Mouse (Mus musculus) forebrain, embryonic 16.5 days (tissue): ENCODE results near the gene H2-Aa. TPM values are rescaled to one million over a fixed set of nuclear protein-coding genes. Genes with fewer than 3 reads are reported as not detected.
A peak's percentile ranks its signal among the peaks of the same experiment; 100 is the strongest.
"Not testable (repeated sequence)": the region's sequence is repeated elsewhere in the genome, so short reads cannot be mapped to it uniquely, and the experiment has no call there.

Experiments
- ATAC-seq: fragments of 200-750 bp; cut with Nextera tagmentation; 2 replicates; pipeline ENCODE4 v1.8.0; 2017; ENCODE audit warnings: mild to moderate bottlenecking, moderate library complexity
- H3K27ac ChIP-seq: fragments of 300-500 bp; sonication (generic); 2 replicates; pipeline ENCODE4 v1.5.1; 2014; ENCODE audit warnings: low read length, control low read depth
- H3K27me3 ChIP-seq: fragments of 300-500 bp; sonication (generic); replicated peaks from 2 replicates; pipeline ENCODE4 v1.6.1; 2014; ENCODE audit warnings: low read length; ENCODE audit not compliant: control insufficient read depth, insufficient read depth
- H3K36me3 ChIP-seq: fragments of 300-500 bp; sonication (generic); 2 replicates; pipeline ENCODE4 v1.6.1; 2014; ENCODE audit not compliant: control insufficient read depth, insufficient read depth
- H3K4me1 ChIP-seq: fragments of 300-500 bp; sonication (generic); replicated peaks from 2 replicates; pipeline ENCODE4 v1.6.1; 2014; ENCODE audit warnings: low read length; ENCODE audit not compliant: control insufficient read depth, insufficient read depth
- H3K4me2 ChIP-seq: fragments of 300-500 bp; sonication (generic); 2 replicates; pipeline ENCODE4 v1.6.1; 2014; ENCODE audit warnings: mild to moderate bottlenecking, low read length, control low read depth
- H3K4me3 ChIP-seq: fragments of 300-500 bp; sonication (generic); replicated peaks from 2 replicates; pipeline ENCODE4 v1.5.1; 2014; ENCODE audit warnings: mild to moderate bottlenecking, low read length, control low read depth
- H3K9ac ChIP-seq: fragments of 300-500 bp; sonication (generic); replicated peaks from 2 replicates; pipeline ENCODE4 v1.6.1; 2014; ENCODE audit warnings: low read depth, low read length, control low read depth
- H3K9me3 ChIP-seq: fragments of 300-500 bp; sonication (generic); 2 replicates; pipeline ENCODE4 v1.6.1; 2016; ENCODE audit warnings: low read length; ENCODE audit not compliant: control insufficient read depth
- WGBS: fragments of 180-500 bp; shearing (Covaris S2); extraction: QIAGEN DNeasy Blood & Tissue Kit; methylation state at CpG from one replicate; pipeline ENCODE4 v1.1.7; 2014; 5-methylcytosine and 5-hydroxymethylcytosine counted together
- polyA plus RNA-seq: library from polyadenylated mRNA; unstranded; fragments of >200 nt; fragmentation: Nextera tagmentation; extraction: Ambion mirVana; gene quantifications from 2 replicates; pipeline ENCODE4 v1.2.1, GENCODE M21; 2015

The H2-Aa gene
- polyA plus RNA-seq, 1 experiment from 2014 or later, result not detected

- 96% methylated on average over 1 of the region's 1 CpGs for WGBS
- Histone ChIP-seq H3K27ac (no peak overlapping the region), H3K9me3 (no peaks in the 10 kb centered on the region), H3K27me3 (no peaks in the 10 kb centered on the region), H3K4me3 (no peak overlapping the region), H3K4me2 (no peak overlapping the region), H3K36me3 (no peaks in the 10 kb centered on the region), H3K9ac (no peak overlapping the region), H3K4me1 (peaks cover 7% of the 10 kb centered on the region)
- ATAC-seq, result no peak
Observed at GRCm38 (mm10) chr17:34312185-34312584, 24.6 kb upstream of the H2-Aa start.

- H3K4me1 ChIP-seq, ATAC-seq, H3K4me2 ChIP-seq, H3K27me3 ChIP-seq, H3K9ac ChIP-seq, H3K27ac ChIP-seq, H3K9me3 ChIP-seq, H3K4me3 ChIP-seq, H3K36me3 ChIP-seq: not testable (repeated sequence)
- 83% methylated on average over 3 of the region's 3 CpGs for WGBS
Observed at GRCm38 (mm10) chr17:34310526-34310925, 22.9 kb upstream of the H2-Aa start.

GRCm38 (mm10) chr17:34309683-34310385 is 22.2 kb upstream of the H2-Aa start:
- Histone ChIP-seq H3K4me1 (peaks cover 7% of the 10 kb centered on the region), H3K9me3 (no peaks in the 10 kb centered on the region), H3K27me3 (no peaks in the 10 kb centered on the region), H3K9ac (peak overlapping the region; percentile 77), H3K4me3 (peak overlapping the region; percentile 68), H3K27ac (peak overlapping the region; percentile 27; the same call in 1 of the 2 replicates), H3K4me2 (peak overlapping the region; percentile 82), H3K36me3 (no peaks in the 10 kb centered on the region)
- ATAC-seq, result peak; percentile 92
- 22% methylated on average over 38 of the region's 38 CpGs for WGBS

- 25% methylated on average over 10 of the region's 10 CpGs for WGBS
- H3K4me3 ChIP-seq, result peak overlapping the region; percentile 68
- H3K9ac ChIP-seq, result peak overlapping the region; percentile 77
- ATAC-seq, result no peak
- H3K4me2 ChIP-seq, result peak overlapping the region; percentile 82
- no peak overlapping the region for H3K27ac ChIP-seq
- H3K36me3 ChIP-seq, result no peaks in the 10 kb centered on the region
- peaks cover 7% of the 10 kb centered on the region for H3K4me1 ChIP-seq
- H3K27me3 ChIP-seq, result no peaks in the 10 kb centered on the region
- no peaks in the 10 kb centered on the region for H3K9me3 ChIP-seq
Observed at GRCm38 (mm10) chr17:34309225-34309624, 21.6 kb upstream of the H2-Aa start.

- no peak for ATAC-seq
- H3K9me3 ChIP-seq, result no peaks in the 10 kb centered on the region
- H3K4me3 ChIP-seq, result no peak overlapping the region
- no peak overlapping the region for H3K27ac ChIP-seq
- WGBS, result 85% methylated on average over 4 of the region's 4 CpGs
- no peak overlapping the region for H3K4me2 ChIP-seq
- no peaks in the 10 kb centered on the region for H3K27me3 ChIP-seq
- H3K9ac ChIP-seq, result no peak overlapping the region
- H3K4me1 ChIP-seq, result peaks cover 7% of the 10 kb centered on the region
- no peaks in the 10 kb centered on the region for H3K36me3 ChIP-seq
Observed at GRCm38 (mm10) chr17:34308161-34308560, 20.5 kb upstream of the H2-Aa start.

- H3K4me1 ChIP-seq, result peaks cover 7% of the 10 kb centered on the region
- H3K4me3 ChIP-seq, result no peak overlapping the region
- ATAC-seq, result no peak
- no peaks in the 10 kb centered on the region for H3K27me3 ChIP-seq
- no peaks in the 10 kb centered on the region for H3K9me3 ChIP-seq
- H3K4me2 ChIP-seq, result no peak overlapping the region
- H3K27ac ChIP-seq, result no peak overlapping the region
- H3K9ac ChIP-seq, result no peak overlapping the region
- H3K36me3 ChIP-seq, result no peaks in the 10 kb centered on the region
Observed at GRCm38 (mm10) chr17:34307216-34307615, 19.6 kb upstream of the H2-Aa start.

- 89% methylated on average over 2 of the region's 2 CpGs for WGBS
- ATAC-seq, result no peak
Observed at GRCm38 (mm10) chr17:34306407-34306806, 18.8 kb upstream of the H2-Aa start.

GRCm38 (mm10) chr17:34305380-34306030 is 17.9 kb upstream of the H2-Aa start, which contains the start of gene H2-Eb1:
Gene H2-Eb1, plus strand, starts transcription at chr17:34305867.
- H3K36me3 ChIP-seq, result no peaks in the 10 kb centered on the region
- H3K4me2 ChIP-seq, result no peak within 1 kb of the TSS
- no peak within 1 kb of the TSS for H3K9ac ChIP-seq
- H3K27me3 ChIP-seq, result no peaks in the 10 kb centered on the region
- no peak within 1 kb of the TSS for H3K27ac ChIP-seq
- no peak within 1 kb of the TSS for H3K4me3 ChIP-seq
- peaks cover 7% of the 10 kb centered on the region for H3K4me1 ChIP-seq
- peak; percentile 85 for ATAC-seq
- no peaks in the 10 kb centered on the region for H3K9me3 ChIP-seq

More at GRCm38 (mm10) chr17:34306407-34306806, 18.8 kb upstream of the H2-Aa start:
- no peaks in the 10 kb centered on the region for H3K36me3 ChIP-seq
- H3K9ac ChIP-seq, result no peak overlapping the region
- H3K9me3 ChIP-seq, result no peaks in the 10 kb centered on the region
- no peak overlapping the region for H3K4me3 ChIP-seq
- peaks cover 7% of the 10 kb centered on the region for H3K4me1 ChIP-seq
- H3K27me3 ChIP-seq, result no peaks in the 10 kb centered on the region
- H3K4me2 ChIP-seq, result no peak overlapping the region
- no peak overlapping the region for H3K27ac ChIP-seq

GRCm38 (mm10) chr17:34304751-34305150 is 17.1 kb upstream of the H2-Aa start:
- peak; percentile 54; the same call in 1 of the 2 replicates for ATAC-seq
- Histone ChIP-seq H3K4me2 (no peak overlapping the region), H3K9ac (no peak overlapping the region), H3K36me3 (no peaks in the 10 kb centered on the region), H3K27ac (no peak overlapping the region), H3K27me3 (no peaks in the 10 kb centered on the region), H3K9me3 (no peaks in the 10 kb centered on the region), H3K4me3 (no peak overlapping the region), H3K4me1 (peaks cover 3% of the 10 kb centered on the region)
- WGBS, result 25% methylated on average over 4 of the region's 4 CpGs
